Mouse (Mus musculus): ENCODE data around the gene Aplp1. TPM values are rescaled to one million over a fixed set of nuclear protein-coding genes. Genes with fewer than 3 reads are reported as not detected.
A peak's percentile ranks its signal among the peaks of the same experiment; 100 is the strongest.

Gene Aplp1
- polyA plus RNA-seq, 1 experiment from 2014 or later: 608 TPM

GRCm38 (mm10) chr7:30463996-30464395 lies 18.7 kb upstream of the Aplp1 start:
- no peak for ATAC-seq (replicated peaks)
- no peaks in the 10 kb centered on the region for H3K9me3 ChIP-seq
- H3K27me3 ChIP-seq: peaks cover 88% of the 10 kb centered on the region
- 7% methylated on average over 4 of the region's 4 CpGs for WGBS
- no peaks in the 10 kb centered on the region for H3K4me1 ChIP-seq
- no peak overlapping the region for H3K4me3 ChIP-seq
- no peak overlapping the region for H3K27ac ChIP-seq (replicated peaks)
- H3K36me3 ChIP-seq: no peaks in the 10 kb centered on the region
- no peak overlapping the region for H3K4me2 ChIP-seq (replicated peaks)
- H3K9ac ChIP-seq (replicated peaks): no peak overlapping the region

GRCm38 (mm10) chr7:30463568-30463967 lies 18.2 kb upstream of the Aplp1 start:
- no peak for ATAC-seq (replicated peaks)
- 21% methylated on average over 7 of the region's 7 CpGs for WGBS
- Histone ChIP-seq H3K27me3 (peaks cover 88% of the 10 kb centered on the region), H3K4me2 (replicated peaks) (no peak overlapping the region), H3K9ac (replicated peaks) (no peak overlapping the region), H3K4me3 (no peak overlapping the region), H3K4me1 (no peaks in the 10 kb centered on the region), H3K27ac (replicated peaks) (no peak overlapping the region), H3K9me3 (no peaks in the 10 kb centered on the region), H3K36me3 (no peaks in the 10 kb centered on the region)

- Histone ChIP-seq H3K4me2 (replicated peaks) (no peak overlapping the region), H3K9ac (replicated peaks) (no peak overlapping the region), H3K4me1 (peaks cover 22% of the 10 kb centered on the region), H3K27me3 (peaks cover 89% of the 10 kb centered on the region), H3K27ac (replicated peaks) (no peak overlapping the region), H3K4me3 (no peak overlapping the region), H3K36me3 (no peaks in the 10 kb centered on the region), H3K9me3 (no peaks in the 10 kb centered on the region)
- WGBS: 23% methylated on average over 6 of the region's 6 CpGs
- no peak for ATAC-seq (replicated peaks)
Observed at GRCm38 (mm10) chr7:30459484-30459883, 14.1 kb upstream of the Aplp1 start.

GRCm38 (mm10) chr7:30457629-30458330 lies 12.4 kb upstream of the Aplp1 start, which contains the start of the genes Kirrel2 and Nphs1:
Gene Kirrel2, minus strand, starts transcription at chr7:30457690.
Gene Nphs1, plus strand, starts transcription at chr7:30458315.
- Histone ChIP-seq H3K27ac (replicated peaks) (no peak within 1 kb of the TSS), H3K36me3 (no peaks in the 10 kb centered on the region)
- WGBS: under 1% methylated on average over 15 of the region's 16 CpGs

GRCm38 (mm10) chr7:30456911-30457628 lies 11.7 kb upstream of the Aplp1 start:
- Histone ChIP-seq H3K4me1 (peaks cover 27% of the 10 kb centered on the region), H3K9me3 (no peaks in the 10 kb centered on the region), H3K9ac (replicated peaks) (peak overlapping the region; percentile 25), H3K36me3 (no peaks in the 10 kb centered on the region), H3K27ac (replicated peaks) (no peak overlapping the region), H3K4me3 (peak overlapping the region; percentile 20), H3K4me2 (replicated peaks) (peak overlapping the region; percentile 45), H3K27me3 (peaks cover 88% of the 10 kb centered on the region)
- WGBS: under 1% methylated on average over 31 of the region's 31 CpGs
- no peak for ATAC-seq (replicated peaks)

More at GRCm38 (mm10) chr7:30457629-30458330, 12.4 kb upstream of the Aplp1 start, which contains the start of the genes Kirrel2 and Nphs1:
- H3K4me1 ChIP-seq: peaks cover 27% of the 10 kb centered on the region
- ATAC-seq (replicated peaks): peak; percentile 80
- peak within 1 kb of the TSS; percentile 25 for H3K9ac ChIP-seq (replicated peaks)
- peaks cover 89% of the 10 kb centered on the region for H3K27me3 ChIP-seq
- peak within 1 kb of the TSS; percentile 45 for H3K4me2 ChIP-seq (replicated peaks)
- H3K4me3 ChIP-seq: peak within 1 kb of the TSS; percentile 20
- no peaks in the 10 kb centered on the region for H3K9me3 ChIP-seq

- H3K36me3 ChIP-seq: no peaks in the 10 kb centered on the region
- no peaks in the 10 kb centered on the region for H3K9me3 ChIP-seq
- peak overlapping the region; percentile 45 for H3K4me2 ChIP-seq (replicated peaks)
- H3K4me1 ChIP-seq: peaks cover 27% of the 10 kb centered on the region
- no peak for ATAC-seq (replicated peaks)
- H3K4me3 ChIP-seq: peak overlapping the region; percentile 20
- peaks cover 84% of the 10 kb centered on the region for H3K27me3 ChIP-seq
- no peak overlapping the region for H3K9ac ChIP-seq (replicated peaks)
- 2% methylated on average over 9 of the region's 9 CpGs for WGBS
- H3K27ac ChIP-seq (replicated peaks): no peak overlapping the region
Observed at GRCm38 (mm10) chr7:30456487-30456886, 11.2 kb upstream of the Aplp1 start.

- Histone ChIP-seq H3K9me3 (no peaks in the 10 kb centered on the region), H3K4me3 (no peak overlapping the region), H3K36me3 (no peaks in the 10 kb centered on the region), H3K27me3 (peaks cover 67% of the 10 kb centered on the region), H3K4me2 (replicated peaks) (no peak overlapping the region), H3K4me1 (peaks cover 27% of the 10 kb centered on the region), H3K27ac (replicated peaks) (no peak overlapping the region), H3K9ac (replicated peaks) (no peak overlapping the region)
- WGBS: 8% methylated on average over 6 of the region's 6 CpGs
- ATAC-seq (replicated peaks): no peak
Observed at GRCm38 (mm10) chr7:30454259-30454658, 8.9 kb upstream of the Aplp1 start.

- Histone ChIP-seq H3K4me3 (no peak overlapping the region), H3K4me2 (replicated peaks) (no peak overlapping the region), H3K4me1 (peaks cover 27% of the 10 kb centered on the region), H3K9me3 (no peaks in the 10 kb centered on the region), H3K9ac (replicated peaks) (no peak overlapping the region), H3K27ac (replicated peaks) (no peak overlapping the region), H3K36me3 (no peaks in the 10 kb centered on the region), H3K27me3 (peaks cover 67% of the 10 kb centered on the region)
- WGBS: 2% methylated on average over 25 of the region's 25 CpGs
- ATAC-seq (replicated peaks): no peak
Observed at GRCm38 (mm10) chr7:30453766-30454165, 8.4 kb upstream of the Aplp1 start.

GRCm38 (mm10) chr7:30453327-30453726 lies 8.0 kb upstream of the Aplp1 start:
- Histone ChIP-seq H3K27ac (replicated peaks) (no peak overlapping the region), H3K4me2 (replicated peaks) (no peak overlapping the region), H3K27me3 (peaks cover 64% of the 10 kb centered on the region), H3K9me3 (no peaks in the 10 kb centered on the region), H3K4me1 (peaks cover 26% of the 10 kb centered on the region), H3K4me3 (no peak overlapping the region), H3K36me3 (no peaks in the 10 kb centered on the region), H3K9ac (replicated peaks) (no peak overlapping the region)
- ATAC-seq (replicated peaks): no peak
- WGBS: 14% methylated on average over 25 of the region's 25 CpGs

- no peak for ATAC-seq (replicated peaks)
- Histone ChIP-seq H3K9me3 (no peaks in the 10 kb centered on the region), H3K27me3 (peaks cover 33% of the 10 kb centered on the region), H3K36me3 (no peaks in the 10 kb centered on the region), H3K27ac (replicated peaks) (no peak overlapping the region), H3K9ac (replicated peaks) (no peak overlapping the region), H3K4me2 (replicated peaks) (no peak overlapping the region), H3K4me3 (no peak overlapping the region), H3K4me1 (peaks cover 12% of the 10 kb centered on the region)
- WGBS: 65% methylated on average over 7 of the region's 7 CpGs
Observed at GRCm38 (mm10) chr7:30450241-30450640, 4.9 kb upstream of the Aplp1 start.

GRCm38 (mm10) chr7:30444154-30444970 lies 973 bp downstream of the Aplp1 start:
- under 1% methylated on average over 38 of the region's 38 CpGs for WGBS
- Histone ChIP-seq H3K36me3 (peaks cover 28% of the 10 kb centered on the region), H3K9me3 (no peaks in the 10 kb centered on the region), H3K4me2 (replicated peaks) (peak overlapping the region; percentile 63), H3K27me3 (no peaks in the 10 kb centered on the region), H3K4me1 (peaks cover 32% of the 10 kb centered on the region), H3K4me3 (peak overlapping the region; percentile 87), H3K9ac (replicated peaks) (peak overlapping the region; percentile 92), H3K27ac (replicated peaks) (peak overlapping the region; percentile 97)
- peak; percentile 65 for ATAC-seq (replicated peaks)

GRCm38 (mm10) chr7:30443696-30444095 lies 1.6 kb downstream of the Aplp1 start:
- ATAC-seq (replicated peaks): no peak
- H3K27ac ChIP-seq (replicated peaks): peak overlapping the region; percentile 97
- peak overlapping the region; percentile 63 for H3K4me2 ChIP-seq (replicated peaks)
- no peaks in the 10 kb centered on the region for H3K9me3 ChIP-seq
- H3K4me3 ChIP-seq: peak overlapping the region; percentile 87
- peak overlapping the region; percentile 92 for H3K9ac ChIP-seq (replicated peaks)
- WGBS: 19% methylated on average over 9 of the region's 9 CpGs
- H3K36me3 ChIP-seq: peaks cover 34% of the 10 kb centered on the region
- H3K4me1 ChIP-seq: peaks cover 32% of the 10 kb centered on the region
- no peaks in the 10 kb centered on the region for H3K27me3 ChIP-seq

Data from forebrain, embryonic 15.5 days (tissue).